Mouse (Mus musculus): ENCODE measurements around the gene Ube4a.
"Not testable (repeated sequence)": the region's sequence is repeated elsewhere in the genome, so short reads cannot be mapped to it uniquely, and the experiment has no call there.

Ube4a gene

GRCm38 (mm10) chr9:44981104-44981503 is 15.7 kb upstream of the Ube4a start:
- no peak for DNase-seq

DNA sequence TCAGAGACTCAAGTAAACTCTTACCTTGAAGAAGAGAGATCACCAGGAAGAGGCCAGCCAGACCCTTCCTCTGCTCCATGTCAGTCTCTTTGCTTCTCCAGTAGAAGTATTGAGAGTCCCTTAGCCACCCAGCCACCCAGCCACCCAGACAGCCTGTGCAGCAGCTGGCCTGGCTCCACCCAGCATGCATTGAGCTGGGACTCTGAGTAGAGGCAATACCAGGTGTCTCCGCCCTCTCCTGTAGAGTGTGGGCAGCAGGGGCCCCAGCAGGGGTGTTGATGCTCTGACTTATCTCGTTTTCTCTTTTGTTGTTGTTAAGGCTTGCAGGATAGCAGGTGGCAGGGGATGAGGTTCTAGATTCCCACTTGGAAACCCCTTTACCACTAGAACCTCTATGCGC is 14.8 kb upstream of the Ube4a start, which contains the start of gene Cd3g:
TSS of gene Cd3g (minus strand) at position 190 of the 400 bp plus-strand sequence.
- no peak for DNase-seq

DNA sequence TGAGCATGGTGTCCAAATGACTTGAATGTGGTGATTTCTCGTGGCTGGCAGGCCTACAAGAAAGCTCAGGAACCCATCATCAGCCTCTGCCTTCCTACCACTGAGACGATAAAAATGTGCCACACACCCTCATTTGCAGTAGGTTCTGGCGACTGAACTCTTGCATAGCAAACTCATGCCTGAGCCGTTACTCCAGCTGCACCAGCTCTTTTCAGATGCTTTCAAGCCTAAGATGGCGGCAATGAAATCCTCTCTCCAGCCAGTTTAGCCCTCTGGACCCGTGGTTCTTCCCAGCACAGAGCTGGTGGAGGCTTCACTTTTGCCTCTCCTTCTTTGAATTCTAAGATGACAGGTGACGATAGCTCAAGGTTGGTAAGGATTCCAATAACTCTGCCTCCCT is 14.4 kb upstream of the Ube4a start:
- no peak for DNase-seq

DNA sequence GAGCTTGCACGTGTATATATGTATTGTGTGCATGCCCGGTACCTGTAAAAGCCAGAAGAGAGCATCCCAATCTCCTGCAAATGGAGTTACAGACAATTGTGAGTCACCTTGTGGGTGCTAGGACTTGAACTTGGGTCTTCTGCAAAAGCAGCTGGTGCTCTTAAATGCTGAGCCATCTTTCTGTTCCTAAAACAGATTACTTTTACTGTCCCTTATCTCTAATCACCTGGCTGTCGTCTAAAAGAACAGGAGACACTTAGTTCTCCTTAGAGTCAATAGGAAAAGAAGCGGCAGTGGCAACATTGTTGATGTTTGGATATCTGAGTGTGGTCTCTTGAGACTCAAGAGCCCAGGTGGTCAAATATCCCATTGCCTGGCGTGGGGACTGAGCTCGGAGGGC is 12.4 kb upstream of the Ube4a start:
- DNase-seq = no peak

DNA sequence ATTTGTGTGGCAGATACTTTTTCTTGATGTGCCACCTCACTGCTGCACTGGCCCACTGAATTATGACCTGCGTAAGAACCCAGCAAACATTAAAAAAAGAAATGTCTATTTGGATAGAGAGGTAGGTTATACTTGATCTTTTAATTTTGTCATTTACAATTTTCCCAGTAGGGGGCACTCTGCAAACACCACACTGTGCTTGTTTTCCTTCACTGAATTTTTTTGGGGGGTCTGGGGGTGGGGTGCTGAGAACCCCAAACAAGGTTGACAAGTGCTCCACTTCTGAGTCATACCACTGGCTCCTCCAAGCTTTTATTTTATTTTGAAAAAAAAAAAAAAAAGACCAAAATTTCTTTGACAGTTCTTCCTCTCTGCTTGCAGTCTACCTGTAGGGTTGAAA is 4.0 kb upstream of the Ube4a start:
- no peak for DNase-seq

DNA sequence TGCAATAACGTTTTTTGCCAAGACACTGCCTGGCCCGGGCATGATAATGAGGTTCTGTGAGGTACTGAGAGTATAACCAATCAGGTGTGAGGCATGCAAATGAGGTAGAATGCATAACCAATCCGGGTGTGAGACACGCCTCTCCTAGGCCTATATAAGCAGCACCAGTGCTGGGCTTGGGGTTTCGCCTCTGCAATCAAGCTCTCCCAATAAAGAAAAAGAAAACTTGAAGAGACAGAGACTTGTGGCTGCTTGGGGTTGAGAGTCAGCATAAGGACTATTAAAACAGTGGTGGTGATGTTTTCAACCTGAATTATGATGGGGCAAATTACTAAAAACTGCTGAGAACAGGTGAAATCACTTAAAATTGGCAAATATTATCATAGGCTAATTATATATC is 2.4 kb upstream of the Ube4a start:
- DNase-seq = not testable (repeated sequence)

- DNase-seq = peak; percentile 83 to 85
These were observed 1.4 kb upstream of the Ube4a start for GRCm38 (mm10) chr9:44966815-44967242.

GRCm38 (mm10) chr9:44965833-44966466 is 550 bp upstream of the Ube4a start:
- DNase-seq = no peak

DNA sequence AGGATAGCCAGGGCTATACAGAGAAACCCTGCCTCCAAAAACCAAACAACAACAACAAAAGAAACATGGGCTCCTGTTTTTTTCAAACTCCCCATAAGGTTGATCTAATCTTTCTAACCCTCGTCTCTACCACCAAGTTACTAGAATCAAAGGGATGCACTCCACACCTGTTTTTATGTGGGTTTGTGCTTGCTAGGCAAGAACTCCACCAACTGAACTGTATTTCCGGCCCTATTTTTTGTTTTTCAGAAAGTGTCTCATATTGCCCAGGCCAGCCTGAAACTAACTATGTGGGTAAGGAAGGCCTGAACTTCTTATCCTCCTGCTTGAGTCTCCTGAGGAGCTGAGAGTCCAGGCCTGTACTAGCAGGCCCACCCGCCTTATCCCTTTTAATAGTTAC is 11.0 kb downstream of the Ube4a start:
- no peak for DNase-seq

DNA sequence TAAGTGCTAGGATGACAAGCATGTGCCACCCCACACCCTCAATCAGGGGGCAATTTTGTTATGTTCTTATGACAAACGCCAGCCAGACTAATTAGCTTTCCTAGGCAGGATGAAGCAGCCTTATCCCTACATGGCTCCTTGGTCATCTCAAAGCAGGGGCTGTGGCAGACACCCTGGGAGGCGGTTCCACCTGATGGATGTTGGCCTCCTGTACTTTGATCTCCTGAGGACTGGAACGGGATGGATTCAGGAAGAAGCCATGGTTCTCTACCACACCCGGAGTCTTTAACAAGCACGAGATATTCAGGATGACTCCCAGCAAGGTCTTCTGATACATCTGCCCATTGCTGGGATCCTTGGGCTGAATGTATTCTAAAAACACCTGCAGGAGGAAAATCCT is 17.6 kb downstream of the Ube4a start:
- DNase-seq = peak in 1 of 2 experiments; percentile 15

DNA sequence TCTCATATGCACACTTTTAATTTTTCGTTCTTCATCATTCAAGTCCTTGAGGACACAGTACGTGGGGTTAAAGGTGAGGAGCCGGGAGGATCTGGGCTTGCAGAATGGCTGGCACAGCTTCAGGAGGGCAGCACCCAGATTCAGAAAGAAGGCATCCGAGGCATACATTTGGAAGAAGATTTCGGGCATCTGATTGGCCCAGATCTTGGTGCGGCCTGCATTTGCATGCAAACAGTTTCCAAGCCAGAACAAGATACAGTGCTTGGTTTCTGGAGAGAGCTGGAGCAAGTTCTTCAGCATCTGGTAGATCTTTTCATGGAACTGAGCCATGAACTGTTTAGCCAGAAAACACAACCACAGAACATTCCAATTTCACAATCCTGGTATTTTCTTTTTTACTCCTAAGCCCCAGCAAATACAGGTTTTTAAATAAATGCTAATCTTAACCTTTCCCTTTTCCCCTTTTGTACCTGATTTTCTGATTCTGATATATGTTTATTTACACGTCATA is 19.2 kb downstream of the Ube4a start:
- no peak for DNase-seq

GRCm38 (mm10) chr9:44942421-44942820 is 23.0 kb downstream of the Ube4a start:
- no peak for DNase-seq

GRCm38 (mm10) chr9:44941756-44942155 is 23.6 kb downstream of the Ube4a start:
- no peak for DNase-seq

DNA sequence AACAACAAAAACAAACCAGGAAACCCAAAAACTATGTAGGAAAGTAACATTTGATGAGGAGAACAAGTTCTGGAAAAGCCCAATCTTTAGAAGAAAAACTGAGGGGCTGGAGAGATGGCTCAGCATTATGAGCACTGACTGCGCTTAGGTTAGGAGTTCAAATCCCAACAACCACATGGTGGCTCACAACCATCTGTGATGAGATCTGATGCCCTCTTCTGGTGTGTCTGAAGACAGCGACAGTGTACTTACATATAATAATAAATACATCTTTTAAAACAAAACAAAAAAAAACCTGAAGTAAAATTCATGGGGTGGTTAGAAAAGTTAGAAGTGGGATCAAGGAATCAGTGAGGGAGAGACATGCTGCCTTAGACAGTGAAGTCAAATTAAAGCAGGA is 43.9 kb downstream of the Ube4a start:
- DNase-seq = no peak

DNA sequence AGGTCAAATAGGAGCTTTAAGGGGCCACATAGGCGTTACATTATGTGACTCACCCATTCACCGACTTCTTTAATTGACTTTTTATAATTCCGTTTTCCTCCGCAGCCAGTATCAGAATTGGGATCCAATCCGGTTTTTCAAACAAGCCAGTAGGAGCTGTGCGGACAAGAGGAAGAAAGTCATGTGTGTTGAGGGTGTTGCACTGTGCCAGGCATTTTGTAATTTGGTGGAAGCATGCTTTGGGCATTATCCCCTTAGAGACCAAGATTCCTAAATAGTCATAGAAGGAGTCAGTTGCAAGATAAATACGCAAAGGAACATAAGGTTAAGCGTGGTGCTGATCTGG is 44.3 kb downstream of the Ube4a start:
- DNase-seq = no peak

DNA sequence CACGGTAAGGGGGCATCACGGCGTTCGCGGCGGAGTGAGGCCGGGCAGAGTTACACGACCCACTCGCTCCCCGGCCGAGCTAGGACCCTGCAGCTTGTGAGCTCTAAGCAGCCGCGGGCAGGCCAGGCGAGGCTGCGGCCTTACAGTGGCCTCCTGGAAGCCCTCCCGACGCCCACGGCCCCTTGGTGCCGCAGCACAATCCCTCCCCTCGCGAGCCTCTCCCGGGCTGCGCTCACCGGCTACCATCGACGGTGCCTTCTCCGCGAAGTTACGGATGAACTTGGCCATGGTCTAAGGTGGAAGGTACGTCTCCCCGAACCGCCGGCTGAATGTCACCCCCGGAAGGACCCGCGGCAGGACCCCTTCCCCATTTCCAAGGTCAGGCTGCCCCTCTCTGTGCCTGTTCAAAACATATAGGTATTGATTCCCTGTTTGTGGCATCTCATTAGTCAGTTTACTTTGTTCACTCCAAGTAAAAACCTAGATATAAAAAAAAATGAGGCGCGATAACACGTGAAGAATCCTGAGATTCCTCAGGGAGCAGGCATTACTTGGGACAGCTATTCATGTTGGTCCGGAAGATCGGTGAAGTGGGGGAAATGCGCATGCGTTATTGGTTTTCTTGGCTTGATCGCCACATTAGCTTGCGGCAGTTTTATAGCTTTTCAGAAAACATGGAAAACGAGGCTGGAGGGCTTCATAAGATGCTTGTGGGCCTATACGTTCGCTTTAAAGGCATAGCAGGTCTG is 44.9 kb downstream of the Ube4a start, which contains the start of gene Atp5l:
TSS of gene Atp5l (minus strand) at position 369 of the 749 bp plus-strand sequence.
- peak; percentile 85 to 90 for DNase-seq

GRCm38 (mm10) chr9:44919606-44920005 is 45.8 kb downstream of the Ube4a start:
- no peak for DNase-seq

GRCm38 (mm10) chr9:44916196-44916595 is 49.2 kb downstream of the Ube4a start:
- DNase-seq = peak; percentile 62 to 69

GRCm38 (mm10) chr9:44914706-44915105 is 50.7 kb downstream of the Ube4a start:
- DNase-seq = no peak

- DNase-seq = no peak
These were observed 54.0 kb downstream of the Ube4a start for GRCm38 (mm10) chr9:44911365-44911764.

DNA sequence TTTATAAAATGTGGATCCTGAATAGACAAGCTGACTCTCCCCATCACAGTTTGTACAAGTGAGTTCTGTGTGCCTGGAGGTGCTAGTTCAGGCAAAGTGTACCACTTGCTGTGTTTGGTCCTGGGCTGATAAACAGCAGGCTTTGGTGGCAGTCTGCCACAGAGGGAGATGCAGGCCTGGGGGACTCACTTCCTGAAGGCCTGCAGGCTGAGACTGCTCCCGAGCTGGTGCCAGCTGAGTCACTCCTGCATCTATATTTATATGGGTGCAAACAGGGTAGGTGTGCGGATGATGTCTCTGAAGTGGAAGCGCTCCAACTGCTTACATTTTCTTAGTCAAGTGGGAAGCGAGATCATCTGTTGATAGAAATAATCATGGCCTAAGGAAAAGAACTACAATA is 59.8 kb downstream of the Ube4a start:
- no peak for DNase-seq

- DNase-seq = peak; percentile 38 to 53
These were observed 60.4 kb downstream of the Ube4a start for GRCm38 (mm10) chr9:44904964-44905363.

- DNase-seq = no peak
These were observed 61.5 kb downstream of the Ube4a start for GRCm38 (mm10) chr9:44903856-44904255.

DNA sequence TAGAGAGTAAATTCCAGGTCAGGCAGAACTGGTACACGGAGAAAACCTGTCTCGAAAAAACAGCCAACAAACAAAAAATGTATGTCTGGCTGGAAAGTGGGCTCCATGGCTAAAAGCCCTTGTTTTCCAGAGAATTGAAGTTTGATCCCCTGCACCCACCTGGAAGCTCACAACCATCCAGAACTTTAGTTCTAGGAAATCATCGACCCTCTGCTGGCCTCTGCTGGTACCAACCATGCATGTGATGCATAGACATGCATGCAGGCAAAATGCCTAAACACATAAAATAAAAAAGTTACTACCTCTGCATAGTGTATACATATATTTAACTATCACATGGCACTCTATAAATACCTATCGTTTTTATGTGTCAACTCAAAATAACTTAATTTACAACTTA is 65.0 kb downstream of the Ube4a start:
- DNase-seq = peak in 1 of 2 experiments; percentile 45
